Mouse (Mus musculus) midbrain, embryonic 12.5 days (tissue): ENCODE data around the gene Neurl1a. TPM values are rescaled to one million over a fixed set of nuclear protein-coding genes. Genes with fewer than 3 reads are reported as not detected.

Source experiments
- ATAC-seq: fragments of 200-750 bp; cut with Nextera tagmentation; 2 replicates; pipeline ENCODE4 v1.8.0; 2017; ENCODE audit warnings: low read depth, moderate TSS enrichment, moderate library complexity; ENCODE audit not compliant: low FRiP score
- H3K27ac ChIP-seq: fragments of 300-500 bp; sonication (generic); replicated peaks from 2 replicates; pipeline ENCODE4 v1.5.1; 2016; ENCODE audit warnings: mild to moderate bottlenecking
- H3K27me3 ChIP-seq: fragments of 300-500 bp; sonication (generic); 2 replicates; pipeline ENCODE4 v1.6.1; 2016; ENCODE audit warnings: mild to moderate bottlenecking
- H3K36me3 ChIP-seq: fragments of 300-500 bp; sonication (generic); 2 replicates; pipeline ENCODE4 v1.6.1; 2016
- H3K4me1 ChIP-seq: fragments of 300-500 bp; sonication (generic); 2 replicates; pipeline ENCODE4 v1.6.1; 2016
- H3K4me2 ChIP-seq: fragments of 300-500 bp; sonication (generic); replicated peaks from 2 replicates; pipeline ENCODE4 v1.6.1; 2016; ENCODE audit warnings: mild to moderate bottlenecking, moderate library complexity
- H3K4me3 ChIP-seq: fragments of 300-500 bp; sonication (generic); 2 replicates; pipeline ENCODE4 v1.5.1; 2016; ENCODE audit warnings: mild to moderate bottlenecking
- H3K9ac ChIP-seq: fragments of 300-500 bp; sonication (generic); replicated peaks from 2 replicates; pipeline ENCODE4 v1.6.1; 2016; ENCODE audit warnings: mild to moderate bottlenecking, moderate library complexity
- H3K9me3 ChIP-seq: fragments of 300-500 bp; sonication (generic); 2 replicates; pipeline ENCODE4 v1.6.1; 2016; ENCODE audit warnings: mild to moderate bottlenecking
- WGBS: fragments of 180-500 bp; shearing (Covaris S2); methylation state at CpG from one replicate; pipeline ENCODE4 v1.1.7; 2016; 5-methylcytosine and 5-hydroxymethylcytosine counted together
- polyA plus RNA-seq: library from polyadenylated mRNA; unstranded; fragments of >200 nt; fragmentation: Nextera tagmentation; extraction: Ambion mirVana; gene quantifications from 2 replicates; pipeline ENCODE4 v1.2.1, GENCODE M21; 2016

The Neurl1a gene
- polyA plus RNA-seq, 1 experiment from 2014 or later: 4.8 TPM

- H3K4me3 ChIP-seq: no peak overlapping the region
- H3K4me2 ChIP-seq: no peak overlapping the region
- no peak overlapping the region for H3K27ac ChIP-seq
- H3K4me1 ChIP-seq: peaks cover 7% of the 10 kb centered on the region; the same call in 1 of the 2 replicates
- 95% methylated on average over 5 of the region's 5 CpGs for WGBS
- no peaks in the 10 kb centered on the region for H3K9me3 ChIP-seq
- no peaks in the 10 kb centered on the region for H3K27me3 ChIP-seq
- H3K36me3 ChIP-seq: no peaks in the 10 kb centered on the region
- ATAC-seq: no peak
- no peak overlapping the region for H3K9ac ChIP-seq
Measured at GRCm38 (mm10) chr19:47192158-47192557, 13.5 kb downstream of the Neurl1a start.

GRCm38 (mm10) chr19:47198671-47199350 is 20.2 kb downstream of the Neurl1a start:
- no peak for ATAC-seq
- H3K27me3 ChIP-seq: no peaks in the 10 kb centered on the region
- WGBS: 84% methylated on average over 13 of the region's 13 CpGs

GRCm38 (mm10) chr19:47201972-47202371 is 23.4 kb downstream of the Neurl1a start:
- H3K4me1 ChIP-seq: peaks cover 5% of the 10 kb centered on the region; the same call in 1 of the 2 replicates
- no peak overlapping the region for H3K27ac ChIP-seq
- H3K9me3 ChIP-seq: no peaks in the 10 kb centered on the region
- no peak overlapping the region for H3K4me3 ChIP-seq
- 66% methylated on average over 12 of the region's 12 CpGs for WGBS
- H3K4me2 ChIP-seq: no peak overlapping the region
- H3K27me3 ChIP-seq: no peaks in the 10 kb centered on the region
- ATAC-seq: no peak
- H3K36me3 ChIP-seq: no peaks in the 10 kb centered on the region
- no peak overlapping the region for H3K9ac ChIP-seq

More at GRCm38 (mm10) chr19:47198671-47199350, 20.2 kb downstream of the Neurl1a start:
- Histone ChIP-seq H3K27ac (no peak overlapping the region), H3K36me3 (no peaks in the 10 kb centered on the region), H3K4me2 (no peak overlapping the region), H3K4me3 (no peak overlapping the region), H3K9ac (no peak overlapping the region), H3K9me3 (no peaks in the 10 kb centered on the region), H3K4me1 (peaks cover 5% of the 10 kb centered on the region; the same call in 1 of the 2 replicates)

- WGBS: 74% methylated on average over 6 of the region's 6 CpGs
- Histone ChIP-seq H3K4me2 (no peak overlapping the region), H3K27me3 (no peaks in the 10 kb centered on the region), H3K9me3 (no peaks in the 10 kb centered on the region), H3K4me3 (no peak overlapping the region), H3K36me3 (no peaks in the 10 kb centered on the region), H3K4me1 (peaks cover 5% of the 10 kb centered on the region; the same call in 1 of the 2 replicates), H3K9ac (no peak overlapping the region), H3K27ac (no peak overlapping the region)
- no peak for ATAC-seq
Measured at GRCm38 (mm10) chr19:47202429-47202828, 23.8 kb downstream of the Neurl1a start.

GRCm38 (mm10) chr19:47203042-47203441 is 24.4 kb downstream of the Neurl1a start:
- Histone ChIP-seq H3K9me3 (no peaks in the 10 kb centered on the region), H3K4me1 (peaks cover 5% of the 10 kb centered on the region; the same call in 1 of the 2 replicates), H3K4me3 (no peak overlapping the region), H3K4me2 (no peak overlapping the region), H3K27me3 (no peaks in the 10 kb centered on the region), H3K36me3 (no peaks in the 10 kb centered on the region), H3K9ac (no peak overlapping the region), H3K27ac (no peak overlapping the region)
- no peak for ATAC-seq
- WGBS: 92% methylated on average over 6 of the region's 6 CpGs

- no peak overlapping the region for H3K9ac ChIP-seq
- ATAC-seq: no peak
- H3K9me3 ChIP-seq: no peaks in the 10 kb centered on the region
- H3K4me1 ChIP-seq: peaks cover 5% of the 10 kb centered on the region; the same call in 1 of the 2 replicates
- no peak overlapping the region for H3K27ac ChIP-seq
- H3K36me3 ChIP-seq: no peaks in the 10 kb centered on the region
- H3K4me2 ChIP-seq: no peak overlapping the region
- no peaks in the 10 kb centered on the region for H3K27me3 ChIP-seq
- H3K4me3 ChIP-seq: no peak overlapping the region
- 86% methylated on average over 6 of the region's 6 CpGs for WGBS
Measured at GRCm38 (mm10) chr19:47204653-47205052, 26.0 kb downstream of the Neurl1a start.

- Histone ChIP-seq H3K4me1 (peaks cover 5% of the 10 kb centered on the region; the same call in 1 of the 2 replicates), H3K4me3 (no peak overlapping the region), H3K9me3 (no peaks in the 10 kb centered on the region), H3K27ac (no peak overlapping the region), H3K9ac (no peak overlapping the region), H3K36me3 (no peaks in the 10 kb centered on the region), H3K4me2 (no peak overlapping the region), H3K27me3 (no peaks in the 10 kb centered on the region)
- 80% methylated on average over 1 of the region's 1 CpGs for WGBS
- ATAC-seq: no peak
Measured at GRCm38 (mm10) chr19:47206126-47206525, 27.5 kb downstream of the Neurl1a start.

- Histone ChIP-seq H3K4me1 (0 out of 2 replicates have a peak, but pooled peaks cover 7% of the 10 kb centered on the region), H3K27ac (no peak overlapping the region), H3K9ac (no peak overlapping the region), H3K9me3 (no peaks in the 10 kb centered on the region), H3K27me3 (no peaks in the 10 kb centered on the region), H3K4me2 (no peak overlapping the region), H3K4me3 (no peak overlapping the region), H3K36me3 (no peaks in the 10 kb centered on the region)
- no peak for ATAC-seq
- 96% methylated on average over 4 of the region's 4 CpGs for WGBS
Measured at GRCm38 (mm10) chr19:47210432-47210831, 31.8 kb downstream of the Neurl1a start.

GRCm38 (mm10) chr19:47211609-47212312 is 33.1 kb downstream of the Neurl1a start:
- no peaks in the 10 kb centered on the region for H3K27me3 ChIP-seq
- 0 out of 2 replicates have a peak, but pooled peaks cover 7% of the 10 kb centered on the region for H3K4me1 ChIP-seq
- ATAC-seq: peak; percentile 74
- no peak overlapping the region for H3K9ac ChIP-seq
- no peak overlapping the region for H3K4me2 ChIP-seq
- H3K27ac ChIP-seq: peak overlapping the region; percentile 30; the same call in 1 of the 2 replicates
- no peak overlapping the region for H3K4me3 ChIP-seq
- WGBS: 59% methylated on average over 10 of the region's 10 CpGs
- no peaks in the 10 kb centered on the region for H3K9me3 ChIP-seq
- H3K36me3 ChIP-seq: no peaks in the 10 kb centered on the region

GRCm38 (mm10) chr19:47212401-47212800 is 33.8 kb downstream of the Neurl1a start:
- H3K4me3 ChIP-seq: no peak overlapping the region
- H3K27me3 ChIP-seq: no peaks in the 10 kb centered on the region
- no peaks in the 10 kb centered on the region for H3K9me3 ChIP-seq
- no peak overlapping the region for H3K4me2 ChIP-seq
- no peak for ATAC-seq
- no peaks in the 10 kb centered on the region for H3K36me3 ChIP-seq
- H3K4me1 ChIP-seq: 0 out of 2 replicates have a peak, but pooled peaks cover 7% of the 10 kb centered on the region
- H3K27ac ChIP-seq: peak overlapping the region; percentile 30; the same call in 1 of the 2 replicates
- 78% methylated on average over 7 of the region's 7 CpGs for WGBS
- H3K9ac ChIP-seq: no peak overlapping the region

- no peak overlapping the region for H3K4me3 ChIP-seq
- H3K4me1 ChIP-seq: 0 out of 2 replicates have a peak, but pooled peaks cover 7% of the 10 kb centered on the region
- no peaks in the 10 kb centered on the region for H3K36me3 ChIP-seq
- no peak overlapping the region for H3K27ac ChIP-seq
- H3K4me2 ChIP-seq: no peak overlapping the region
- whole genome bisulfite sequencing: 48% methylated on average over 1 of the region's 1 CpGs
- no peak overlapping the region for H3K9ac ChIP-seq
- H3K27me3 ChIP-seq: no peaks in the 10 kb centered on the region
- no peak for ATAC-seq
- no peaks in the 10 kb centered on the region for H3K9me3 ChIP-seq
Measured at GRCm38 (mm10) chr19:47213470-47213869, 34.9 kb downstream of the Neurl1a start.

GRCm38 (mm10) chr19:47216766-47217165 is 38.1 kb downstream of the Neurl1a start:
- Histone ChIP-seq H3K4me1 (0 out of 2 replicates have a peak, but pooled peaks cover 4% of the 10 kb centered on the region), H3K27me3 (no peaks in the 10 kb centered on the region), H3K9me3 (no peaks in the 10 kb centered on the region), H3K4me2 (no peak overlapping the region), H3K9ac (no peak overlapping the region), H3K27ac (no peak overlapping the region), H3K4me3 (no peak overlapping the region), H3K36me3 (no peaks in the 10 kb centered on the region)
- 89% methylated on average over 5 of the region's 5 CpGs for WGBS
- no peak for ATAC-seq
